Mouse (Mus musculus) regulatory T cell (primary cell): ENCODE results near the gene Slc1a5.

Experiments used
- in situ Hi-C: fragments of 300-600 bp; cut with MboI, MseI; formaldehyde crosslinking; loops from one replicate; pipeline ENCODE4 v1.15.1; 2025; ENCODE audit warnings: high pct_unique_total_duplicates

Gene Slc1a5

GRCm38 (mm10) chr7:16782555-16783125 is 1.5 kb downstream of the Slc1a5 start:
- in situ Hi-C loops: no loop called here

GRCm38 (mm10) chr7:16783224-16783688 is 2.1 kb downstream of the Slc1a5 start:
- in situ Hi-C loops: no loop called here

- in situ Hi-C loops: no loop called here
Measured at GRCm38 (mm10) chr7:16783758-16784415, 2.7 kb downstream of the Slc1a5 start.

DNA sequence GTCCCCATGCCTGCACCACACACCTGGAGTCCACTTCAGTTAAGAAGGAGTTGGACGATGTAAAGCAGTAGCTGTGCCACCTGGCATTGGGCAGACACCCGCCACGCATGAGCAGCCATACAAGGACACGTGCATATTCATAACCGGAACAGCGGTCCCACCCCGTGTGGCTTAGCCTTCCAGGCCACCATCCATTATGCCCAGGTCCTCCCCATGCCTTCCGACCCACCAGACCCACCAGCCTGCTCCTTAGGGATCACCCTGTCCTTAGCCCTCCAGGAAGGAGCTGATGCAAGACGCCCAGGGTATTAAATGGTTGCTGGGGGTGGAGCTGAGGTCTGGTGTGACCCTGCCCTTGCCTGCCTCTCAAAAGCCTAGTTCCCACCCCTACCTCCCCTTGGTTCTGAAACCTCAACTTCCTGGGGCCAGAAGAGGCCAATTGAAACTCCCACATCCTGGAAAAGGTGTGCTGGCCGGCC is 3.4 kb downstream of the Slc1a5 start:
- in situ Hi-C loops: no loop called here

DNA sequence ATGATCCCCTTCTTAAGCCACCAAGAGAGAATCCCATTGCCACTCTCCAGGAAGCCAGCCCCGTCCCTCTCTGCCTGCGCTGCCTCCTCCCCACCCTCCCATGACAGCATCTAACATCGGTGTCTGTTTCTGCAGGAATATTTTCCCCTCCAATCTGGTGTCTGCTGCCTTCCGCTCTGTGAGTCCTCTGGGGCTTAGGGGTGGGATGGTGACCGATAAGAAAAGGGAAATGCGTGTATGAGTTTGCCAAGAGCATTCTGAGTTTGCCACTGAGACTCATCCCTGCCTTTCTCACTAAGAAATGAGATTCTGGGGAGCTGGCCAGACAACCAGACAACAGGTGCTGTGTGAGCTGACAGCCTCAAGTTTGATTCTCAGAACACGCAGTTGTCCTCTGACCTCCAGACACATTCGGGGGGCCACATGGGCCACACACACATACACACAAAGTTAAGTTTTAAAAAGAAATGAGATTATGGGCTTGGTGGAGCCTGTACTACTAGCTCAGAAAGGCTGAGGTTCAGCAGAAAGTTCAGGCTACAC is 4.5 kb downstream of the Slc1a5 start:
- in situ Hi-C loops: loop anchor here (5.0 kb wide), 1 partner anchor 473 kb away; no protein-coding TSS in a partner anchor

GRCm38 (mm10) chr7:16792316-16792715 is 11.2 kb downstream of the Slc1a5 start:
- in situ Hi-C loops: no loop called here

DNA sequence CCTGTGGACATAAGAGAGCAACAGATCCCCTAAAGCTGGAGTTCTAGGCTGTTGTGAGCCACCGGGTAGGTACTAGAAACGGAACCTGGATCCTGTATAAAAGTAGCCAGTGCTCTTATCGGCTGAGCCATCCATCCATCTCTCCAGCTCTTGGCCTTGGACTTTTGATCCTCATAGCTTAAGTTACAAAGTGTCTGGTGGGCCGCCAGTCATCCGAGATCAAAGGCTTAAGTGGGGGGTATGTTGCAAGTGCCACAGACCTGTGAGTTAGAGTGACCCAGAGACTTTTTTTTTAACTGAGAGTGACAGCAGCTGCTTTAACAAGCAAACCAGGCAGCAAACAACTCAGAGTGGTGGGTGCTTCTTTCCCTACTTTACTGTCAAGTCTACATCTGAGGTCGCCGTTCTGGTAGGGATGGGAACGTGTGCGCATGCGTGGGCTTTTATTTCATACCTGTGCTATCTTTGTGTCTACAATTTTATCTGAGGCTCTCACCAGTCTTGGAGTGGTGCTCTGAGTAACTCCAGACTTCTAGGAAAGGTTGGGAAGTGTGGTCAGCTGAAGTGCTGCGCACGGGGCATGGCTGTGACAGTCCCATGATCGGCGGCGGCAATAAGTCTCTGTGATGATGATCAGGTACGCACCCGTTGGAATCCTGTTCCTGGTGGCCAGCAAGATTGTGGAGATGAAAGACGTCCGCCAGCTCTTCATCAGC is 12.0 kb downstream of the Slc1a5 start:
- in situ Hi-C loops: no loop called here

DNA sequence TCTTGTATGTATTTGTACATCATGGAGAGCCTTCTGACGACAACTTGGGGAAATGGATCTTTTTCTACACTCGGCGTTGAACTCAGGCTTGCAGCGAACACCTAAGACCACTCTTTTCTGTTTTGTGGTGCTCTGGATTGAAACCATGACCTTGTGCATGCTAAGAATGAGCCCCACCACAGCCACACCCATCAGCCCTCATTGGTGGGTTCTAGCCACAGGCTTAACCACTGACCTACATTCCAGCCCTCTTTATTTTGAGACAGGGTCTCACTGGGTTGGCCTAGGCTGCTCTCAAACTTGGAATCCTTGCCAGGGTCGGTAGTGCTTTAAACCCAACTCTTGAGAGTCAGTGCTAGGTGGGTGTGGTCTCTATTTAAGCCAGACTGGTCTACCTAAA is 13.7 kb downstream of the Slc1a5 start:
- in situ Hi-C loops: no loop called here

DNA sequence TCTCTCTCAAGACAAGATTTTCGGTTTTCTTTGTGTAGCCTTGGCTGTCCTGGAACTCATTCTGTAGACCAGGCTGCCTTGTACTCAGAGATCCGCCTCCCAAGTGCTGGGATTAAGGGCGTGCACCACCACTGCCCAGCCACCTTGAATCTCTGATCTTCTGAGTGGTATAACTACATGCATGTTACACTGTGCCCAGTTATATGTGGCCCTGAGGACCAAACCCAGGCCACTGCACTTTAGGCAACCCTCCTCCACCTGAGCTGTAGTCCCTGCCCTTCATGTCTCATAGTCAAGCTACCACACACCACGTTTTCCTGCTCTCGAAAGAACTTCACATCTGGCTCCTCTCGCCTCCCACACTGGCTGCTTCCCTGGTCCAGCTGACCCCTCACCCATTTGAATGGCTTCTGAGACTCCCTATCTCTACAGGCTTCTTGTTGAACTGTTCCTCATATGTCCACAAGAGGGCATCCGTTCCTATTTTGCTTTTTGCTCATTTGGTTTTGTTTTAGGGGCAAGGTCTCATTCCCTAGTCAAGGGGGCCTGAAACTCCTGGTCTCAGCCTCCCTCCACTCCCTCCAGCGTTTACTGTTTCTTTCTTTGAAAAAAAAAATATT is 23.4 kb downstream of the Slc1a5 start:
- in situ Hi-C loops: loop anchor here (5.0 kb wide), 1 partner anchor 57 kb away; no protein-coding TSS in a partner anchor

DNA sequence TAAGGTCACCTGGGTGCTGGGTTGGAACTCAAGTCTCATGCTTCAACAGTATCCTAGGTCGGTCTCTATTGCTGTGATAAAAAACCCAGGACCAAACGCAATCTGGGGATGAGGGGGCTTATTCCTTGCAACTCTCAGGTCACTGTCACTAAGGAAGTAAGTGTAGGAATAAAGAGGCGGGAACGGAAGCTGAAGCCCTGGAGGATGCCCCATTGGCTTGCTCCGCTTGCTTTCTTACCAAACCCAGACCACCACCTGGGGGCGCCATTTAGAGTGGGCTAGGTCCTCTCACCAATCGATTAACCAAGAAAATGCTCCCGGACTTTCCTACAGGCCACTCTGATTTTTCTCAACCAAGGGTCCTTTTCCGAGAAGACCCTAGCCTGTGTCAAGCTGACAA is 26.8 kb downstream of the Slc1a5 start:
- in situ Hi-C loops: loop anchor here (5.0 kb wide), 1 partner anchor 61 kb away; no protein-coding TSS in a partner anchor

- in situ Hi-C loops: loop anchor here (5.0 kb wide), 1 partner anchor 61 kb away; no protein-coding TSS in a partner anchor
Measured at GRCm38 (mm10) chr7:16808647-16809046, 27.5 kb downstream of the Slc1a5 start.

DNA sequence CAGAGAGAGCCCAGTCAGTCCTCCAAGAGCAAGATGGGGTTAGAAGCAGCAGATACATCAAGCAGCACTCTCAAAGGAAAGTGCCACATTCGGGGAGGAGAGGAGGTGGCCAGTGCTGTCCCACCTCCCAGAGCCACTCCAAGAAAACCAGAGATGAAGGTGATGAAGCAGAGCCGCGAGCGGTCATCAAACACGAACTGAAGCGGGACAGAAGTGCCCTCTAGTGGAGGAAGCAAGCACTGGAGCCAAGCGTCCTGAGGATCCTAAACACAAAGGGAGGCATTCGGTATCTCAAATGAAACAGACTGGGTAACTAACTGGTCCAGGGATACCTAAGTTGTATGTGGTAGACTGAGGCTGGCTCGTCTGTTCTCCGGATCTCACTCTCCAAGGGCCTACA is 28.6 kb downstream of the Slc1a5 start:
- in situ Hi-C loops: loop anchor here (5.0 kb wide), 1 partner anchor 62 kb away; no protein-coding TSS in a partner anchor

DNA sequence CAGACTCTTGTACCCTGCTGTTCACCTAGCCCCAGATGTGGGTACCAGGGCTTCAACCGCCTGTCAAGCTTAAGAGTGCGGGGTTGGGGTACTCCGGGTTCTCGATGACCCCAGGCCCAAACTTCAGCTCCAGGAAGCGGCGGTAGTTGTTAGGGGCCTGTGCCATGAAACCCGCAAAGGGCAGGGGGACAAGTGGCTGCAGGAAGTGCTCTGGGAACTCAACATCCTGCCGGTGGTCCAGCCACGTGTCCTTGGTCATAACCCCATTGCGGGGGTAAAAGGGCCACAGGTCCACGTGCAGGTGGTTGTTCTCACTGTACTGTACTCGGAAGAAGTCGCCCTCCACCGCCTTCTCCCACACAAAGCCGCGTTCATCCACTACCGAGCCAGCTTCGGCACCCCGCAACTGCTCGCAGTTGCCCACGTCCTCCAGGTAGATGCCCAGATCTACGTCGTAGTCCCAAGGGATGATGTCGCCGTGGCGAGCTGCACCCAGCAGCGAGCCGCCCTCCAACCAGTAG is 29.3 kb downstream of the Slc1a5 start:
- in situ Hi-C loops: no loop called here

GRCm38 (mm10) chr7:16810920-16811648 is 29.9 kb downstream of the Slc1a5 start:
- in situ Hi-C loops: no loop called here

DNA sequence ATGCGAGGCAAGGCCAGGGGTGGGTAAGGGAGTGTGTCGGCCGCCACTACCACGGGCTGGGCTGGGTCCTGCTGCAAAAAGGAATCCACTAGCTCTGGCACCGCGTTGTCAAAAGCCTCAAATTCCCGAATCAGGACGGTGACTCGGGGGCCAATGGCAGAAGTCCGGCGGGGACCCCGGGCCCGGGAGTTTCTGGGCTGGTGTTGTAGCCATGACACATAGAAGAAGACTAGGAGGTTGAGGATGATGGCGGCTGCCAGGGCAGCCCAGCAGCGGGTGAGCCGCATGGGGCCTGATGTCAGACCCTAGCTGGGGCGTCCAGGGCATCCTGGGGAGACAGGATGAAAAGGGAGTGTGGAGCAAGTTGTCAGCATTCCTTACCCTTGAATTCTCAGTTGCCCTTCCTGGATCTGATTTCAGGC is 30.5 kb downstream of the Slc1a5 start:
- in situ Hi-C loops: no loop called here

GRCm38 (mm10) chr7:16812505-16812904 is 31.4 kb downstream of the Slc1a5 start:
- in situ Hi-C loops: no loop called here

GRCm38 (mm10) chr7:16815351-16815941 is 34.3 kb downstream of the Slc1a5 start, which contains the start of gene Strn4:
Strn4 (plus strand) TSS chr7:16815889.
- in situ Hi-C loops: loop anchor here (5.0 kb wide), 1 partner anchor 107 kb away; the partner anchor contains the start of gene Calm3

- in situ Hi-C loops: loop anchor here (5.0 kb wide), 1 partner anchor 106 kb away; the partner anchor contains the start of gene Calm3
Measured at GRCm38 (mm10) chr7:16816078-16816474, 34.9 kb downstream of the Slc1a5 start.

GRCm38 (mm10) chr7:16816475-16817122 is 35.5 kb downstream of the Slc1a5 start, which contains the start of gene Fkrp:
Fkrp (minus strand) TSS chr7:16816732.
- in situ Hi-C loops: loop anchor here (5.0 kb wide), 1 partner anchor 106 kb away; the partner anchor contains the start of gene Calm3
